Mouse (Mus musculus) olfactory bulb, adult 2 months (tissue): ENCODE data around the gene Rps11.

Source experiments
- CTCF ChIP-seq: fragments of 200-500 bp; IDR thresholded peaks from 2 replicates; pipeline ENCODE4 v1.5.1; 2012; ENCODE audit warnings: low read depth, mild to moderate bottlenecking, low read length, moderate library complexity; ENCODE audit not compliant: insufficient read depth
- POLR2A ChIP-seq: fragments of 200-500 bp; IDR thresholded peaks from 2 replicates; pipeline ENCODE4 v1.6.1; 2012; ENCODE audit warnings: mild to moderate bottlenecking, low read depth, low read length, moderate library complexity; ENCODE audit not compliant: insufficient read depth

DNA sequence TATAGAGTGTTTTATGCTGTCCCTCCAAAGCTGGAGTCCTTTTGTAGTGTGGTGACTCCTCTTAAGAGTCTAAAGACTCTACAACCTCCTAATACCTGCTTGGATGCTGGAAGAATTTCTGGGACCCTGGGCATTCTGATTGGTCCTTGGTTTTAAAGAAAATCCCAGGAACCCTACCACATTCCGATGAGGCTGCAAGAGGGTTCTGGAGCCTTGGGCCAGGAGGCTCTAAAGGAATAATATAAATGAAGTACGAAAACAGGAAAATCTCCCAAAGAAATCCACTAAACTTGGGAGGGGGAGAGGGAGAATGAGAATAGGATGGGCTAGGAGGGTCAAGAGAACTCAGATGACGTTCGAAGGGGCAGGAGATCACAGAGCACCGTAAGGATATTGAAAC lies 29.3 kb upstream of the Rps11 start:
- TF ChIP-seq CTCF (no peak), POLR2A (no peak)
